Mouse (Mus musculus) cortical plate, adult 2 months (tissue): Measurements from ENCODE around the gene Ccnyl1. TPM values are rescaled to one million over a fixed set of nuclear protein-coding genes. Genes with fewer than 3 reads are reported as not detected.
A peak's percentile ranks its signal among the peaks of the same experiment; 100 is the strongest.

Experiments
- H3K27ac ChIP-seq: fragments of 200-500 bp; 2 replicates; pipeline ENCODE4 v1.5.1; 2012; ENCODE audit warnings: low read length, control low read depth, inconsistent platforms; ENCODE audit not compliant: insufficient read depth
- H3K4me1 ChIP-seq: fragments of 200-500 bp; 2 replicates; pipeline ENCODE4 v1.6.1; 2011; ENCODE audit warnings: low read length; ENCODE audit not compliant: control insufficient read depth, insufficient read depth
- H3K4me3 ChIP-seq: fragments of 200-500 bp; 2 replicates; pipeline ENCODE4 v1.5.1; 2011; ENCODE audit warnings: mild to moderate bottlenecking, low read length, control low read depth; ENCODE audit not compliant: insufficient read depth
- CTCF ChIP-seq: fragments of 200-500 bp; IDR thresholded peaks from 2 replicates; pipeline ENCODE4 v1.5.1; 2011; ENCODE audit warnings: mild to moderate bottlenecking, control low read depth, low read length; ENCODE audit not compliant: insufficient read depth; ENCODE audit errors: extremely low read depth
- POLR2A ChIP-seq: fragments of 200-500 bp; IDR thresholded peaks from 2 replicates; pipeline ENCODE4 v1.6.1; 2011; ENCODE audit warnings: mild to moderate bottlenecking, low read length, control low read depth; ENCODE audit not compliant: insufficient read depth; ENCODE audit errors: extremely low read depth
- polyA plus RNA-seq: library from polyadenylated mRNA; depleted of rRNA; stranded (reverse); fragments of >200 nt; gene quantifications from 2 replicates; pipeline ENCODE4 v1.2.3, GENCODE M21; 2012

The Ccnyl1 gene
- polyA plus RNA-seq, 1 experiment: 28.7 TPM

DNA sequence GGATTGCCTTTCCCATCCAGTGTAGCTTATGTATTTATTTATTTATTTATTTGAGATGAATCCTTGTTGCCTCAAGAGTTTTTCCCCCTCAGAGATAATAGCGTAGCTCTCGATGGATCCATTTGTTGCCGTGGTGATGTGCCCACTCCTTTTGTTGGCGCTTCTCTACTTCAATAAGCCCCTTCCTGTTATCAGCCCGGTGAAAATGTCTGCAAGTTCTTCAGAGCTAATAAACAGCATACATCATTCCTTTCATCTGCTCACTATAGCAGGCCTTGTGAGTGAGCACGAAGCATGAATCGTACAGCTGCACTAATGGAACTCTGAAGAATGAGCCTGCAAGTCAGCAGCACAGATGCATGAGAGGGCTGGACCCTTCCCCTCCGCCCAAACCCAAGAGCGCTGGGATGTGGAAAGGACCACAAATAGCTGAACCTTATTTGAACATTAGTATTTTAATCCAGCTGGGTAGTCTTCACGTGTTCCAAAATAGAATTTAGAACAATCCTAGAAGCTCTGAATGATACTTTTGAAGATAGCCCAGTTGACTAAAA is 30.9 kb downstream of the Ccnyl1 start:
- Histone ChIP-seq H3K4me3 (no peak overlapping the region), H3K4me1 (peaks cover 2% of the 10 kb centered on the region; the same call in 1 of the 2 replicates), H3K27ac (no peak overlapping the region)
- no peak for TF ChIP-seq CTCF
- TF ChIP-seq POLR2A: no peak

DNA sequence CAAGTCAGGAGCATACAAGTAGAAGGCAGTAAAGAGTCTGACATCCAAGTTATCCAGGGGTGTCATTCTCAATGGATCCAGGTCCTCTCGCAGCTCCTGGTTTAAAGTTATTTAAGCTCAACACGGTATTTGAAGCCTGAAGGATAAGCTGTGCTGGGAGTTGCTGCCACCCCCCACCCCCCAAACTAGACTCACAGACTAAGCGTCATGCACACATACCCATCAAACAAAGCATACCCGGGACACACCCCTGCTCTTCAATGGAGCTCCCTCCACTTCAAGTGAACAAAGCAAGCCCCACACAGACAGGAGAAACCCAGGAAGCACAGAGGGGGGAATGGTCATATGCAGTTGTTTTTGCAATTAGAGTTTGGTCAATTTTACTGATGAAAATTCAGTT is 39.8 kb downstream of the Ccnyl1 start:
- Histone ChIP-seq H3K27ac (no peak overlapping the region), H3K4me1 (0 out of 2 replicates have a peak, but pooled peaks cover 2% of the 10 kb centered on the region), H3K4me3 (no peak overlapping the region)
- TF ChIP-seq POLR2A (no peak), CTCF (no peak)

DNA sequence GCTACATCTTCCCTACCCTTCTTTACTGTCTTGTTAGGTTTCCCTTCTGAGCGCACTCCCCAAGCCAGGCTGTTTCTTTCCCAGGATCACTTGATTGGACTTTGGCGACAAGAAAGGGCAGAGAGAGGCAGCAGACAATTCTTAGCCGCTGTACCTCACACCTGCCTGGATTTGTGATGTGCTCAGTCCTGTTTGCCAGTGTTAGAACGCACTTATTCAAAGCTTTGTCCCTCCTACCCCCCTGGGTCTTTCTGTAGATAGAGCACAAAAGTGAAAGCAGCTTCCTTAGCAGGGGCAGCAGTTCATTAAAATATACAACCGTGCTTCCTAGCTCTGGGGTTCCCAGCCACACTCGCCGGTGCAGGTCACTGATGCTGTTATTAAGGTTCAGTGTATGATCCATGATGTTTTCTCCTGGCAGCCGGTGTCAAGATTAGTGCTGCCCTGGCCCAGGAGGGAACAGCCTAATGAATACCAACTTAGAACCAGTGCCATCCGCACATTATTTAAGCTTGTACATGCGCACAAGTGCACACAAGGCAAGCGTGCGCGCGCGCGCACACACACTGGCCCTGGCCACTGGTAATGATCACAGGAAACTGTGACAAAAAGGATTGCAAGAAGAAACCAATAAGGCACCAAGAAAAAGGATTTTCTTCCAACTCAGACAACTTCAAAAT is 41.2 kb downstream of the Ccnyl1 start:
- H3K27ac ChIP-seq: no peak overlapping the region
- TF ChIP-seq POLR2A (no peak), CTCF (no peak)
- 0 out of 2 replicates have a peak, but pooled peaks cover 2% of the 10 kb centered on the region for H3K4me1 ChIP-seq
- H3K4me3 ChIP-seq: no peak overlapping the region

DNA sequence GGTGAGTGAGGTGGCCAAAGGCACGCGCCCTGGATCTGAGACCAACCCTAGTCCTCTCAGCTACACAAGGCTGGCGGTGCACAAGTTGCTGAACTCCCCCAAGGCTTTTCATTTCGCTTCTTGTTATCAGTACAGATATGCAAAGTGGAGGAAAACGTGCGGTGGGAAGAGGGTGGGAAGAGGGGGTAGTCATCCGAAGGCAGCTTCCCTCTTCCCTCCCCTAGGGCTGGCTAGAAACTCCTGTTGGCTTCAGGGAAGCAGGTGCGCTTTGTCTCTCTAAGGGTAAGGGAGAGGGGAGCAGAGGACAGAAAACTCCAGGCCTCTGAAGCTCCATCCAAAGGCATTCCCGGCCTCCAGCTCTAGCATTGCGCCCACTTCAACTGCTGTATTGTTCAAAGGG is 41.9 kb downstream of the Ccnyl1 start:
- Histone ChIP-seq H3K4me3 (no peak overlapping the region), H3K27ac (no peak overlapping the region), H3K4me1 (0 out of 2 replicates have a peak, but pooled peaks cover 2% of the 10 kb centered on the region)
- TF ChIP-seq CTCF (no peak), POLR2A (no peak)

DNA sequence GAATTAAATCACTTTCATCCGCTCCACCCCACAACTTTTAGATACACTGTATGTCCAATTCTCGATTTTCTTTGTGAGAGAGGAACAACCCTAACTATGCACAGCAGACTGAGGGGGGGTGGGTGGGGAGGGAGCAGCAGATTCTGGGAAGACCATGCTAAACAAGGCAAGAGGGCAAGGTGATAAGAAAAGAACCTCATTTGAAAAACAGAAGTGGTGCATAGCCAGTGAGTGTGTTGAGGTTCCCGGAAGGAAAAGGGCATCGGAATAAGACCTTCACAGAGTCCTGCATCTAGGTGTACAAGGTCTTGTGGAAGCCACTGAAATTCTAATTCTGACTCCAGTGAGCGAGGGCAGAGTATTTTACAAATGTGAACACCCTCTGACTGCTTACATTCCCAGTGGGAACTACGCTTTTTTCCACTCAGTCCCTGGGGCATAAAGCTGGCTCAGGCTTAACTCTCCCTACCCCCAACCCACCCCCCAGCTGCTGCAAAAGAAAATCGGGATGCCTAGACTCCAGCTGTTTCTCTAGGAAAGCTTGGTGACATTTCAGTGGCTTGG is 42.5 kb downstream of the Ccnyl1 start:
- Histone ChIP-seq H3K4me1 (0 out of 2 replicates have a peak, but pooled peaks cover 2% of the 10 kb centered on the region), H3K27ac (no peak overlapping the region), H3K4me3 (no peak overlapping the region)
- TF ChIP-seq CTCF (no peak), POLR2A (no peak)

DNA sequence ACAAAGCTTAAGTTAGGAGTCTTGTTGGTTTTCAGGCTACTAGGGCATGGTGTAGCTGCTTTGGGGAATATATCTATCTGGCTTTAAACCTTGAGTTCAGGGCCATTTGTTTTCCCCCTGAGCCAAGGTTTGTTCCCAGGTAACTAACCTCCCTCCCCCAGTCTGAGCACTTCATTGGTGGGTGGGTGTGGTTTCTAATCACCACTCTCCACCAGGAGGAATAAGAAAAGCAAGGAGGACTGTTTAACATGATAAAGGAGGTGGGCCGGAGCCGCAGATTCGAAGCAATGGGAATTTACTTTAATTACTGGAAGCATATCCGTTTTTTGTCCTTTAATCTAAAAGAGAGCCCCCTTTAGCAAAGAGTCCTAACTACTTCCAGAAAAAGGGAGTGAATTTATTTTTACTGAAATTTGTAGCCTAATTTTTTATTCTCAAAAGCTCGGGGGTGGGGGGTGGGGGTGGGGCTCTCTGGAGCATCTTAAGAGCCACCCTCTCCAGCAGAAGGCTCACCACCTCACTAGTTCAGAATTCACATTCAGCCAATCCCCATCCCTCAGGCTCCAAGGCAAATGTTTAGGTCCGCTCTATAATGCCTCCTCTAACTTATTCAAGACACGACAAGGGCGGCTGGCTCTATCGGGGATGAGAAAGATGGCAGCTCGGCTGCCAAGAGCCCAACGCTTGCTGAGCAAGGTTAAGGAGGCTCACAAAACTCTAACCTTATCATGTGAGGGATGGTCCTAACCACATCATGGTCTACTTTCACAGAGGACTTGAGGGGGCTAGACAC is 43.4 kb downstream of the Ccnyl1 start:
- Histone ChIP-seq H3K27ac (no peak overlapping the region), H3K4me1 (peaks cover 2% of the 10 kb centered on the region; the same call in 1 of the 2 replicates), H3K4me3 (no peak overlapping the region)
- TF ChIP-seq CTCF (no peak), POLR2A (no peak)

DNA sequence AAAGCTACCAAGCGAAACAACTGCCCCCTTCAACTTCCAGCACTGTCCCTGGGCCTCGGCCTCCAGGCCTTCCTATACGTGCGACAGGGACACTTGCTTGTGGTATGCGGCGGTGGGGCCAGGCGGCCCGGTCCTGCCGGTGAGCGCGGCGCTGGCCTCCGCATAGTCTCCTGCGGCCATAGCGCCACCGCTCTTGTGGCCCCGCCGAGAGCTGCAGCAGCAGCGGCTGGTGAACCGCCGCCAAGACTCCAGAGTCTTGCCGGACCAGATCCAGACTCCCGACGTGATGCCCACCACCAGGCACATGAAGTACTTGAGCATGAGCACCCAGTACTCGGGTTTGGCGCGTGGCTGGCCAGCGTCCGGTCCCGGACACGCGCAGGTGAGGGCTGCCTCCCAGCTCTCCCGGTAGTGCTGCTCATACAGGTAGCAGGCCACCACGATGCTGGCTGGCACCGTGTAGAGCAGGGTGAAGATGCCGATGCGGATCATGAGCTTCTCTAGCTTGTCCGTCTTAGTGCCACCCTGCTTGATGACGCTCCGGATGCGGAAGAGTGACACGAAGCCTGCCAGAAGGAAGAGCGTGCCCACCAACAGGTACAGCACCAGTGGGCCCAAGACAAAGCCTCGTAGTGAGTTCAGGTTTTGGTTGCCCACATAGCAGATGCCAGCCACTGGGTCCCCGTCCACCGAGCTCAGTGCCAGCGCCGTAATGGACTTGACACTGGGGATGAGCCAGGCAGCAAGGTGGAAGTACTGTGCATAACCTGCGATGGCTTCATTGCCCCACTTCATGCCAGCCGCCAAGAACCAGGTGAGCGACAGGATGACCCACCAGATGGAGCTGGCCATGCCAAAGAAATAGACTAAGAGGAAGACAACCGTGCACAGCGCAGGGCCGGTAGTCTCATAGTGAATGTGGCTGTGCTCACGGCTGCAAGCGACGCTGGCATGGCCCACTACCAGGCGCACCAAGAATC is 44.8 kb downstream of the Ccnyl1 start:
- H3K4me1 ChIP-seq: peaks cover 2% of the 10 kb centered on the region; the same call in 1 of the 2 replicates
- H3K27ac ChIP-seq: no peak overlapping the region
- no peak for TF ChIP-seq POLR2A
- no peak for TF ChIP-seq CTCF
- H3K4me3 ChIP-seq: peak overlapping the region; percentile 19; the same call in 1 of the 2 replicates

DNA sequence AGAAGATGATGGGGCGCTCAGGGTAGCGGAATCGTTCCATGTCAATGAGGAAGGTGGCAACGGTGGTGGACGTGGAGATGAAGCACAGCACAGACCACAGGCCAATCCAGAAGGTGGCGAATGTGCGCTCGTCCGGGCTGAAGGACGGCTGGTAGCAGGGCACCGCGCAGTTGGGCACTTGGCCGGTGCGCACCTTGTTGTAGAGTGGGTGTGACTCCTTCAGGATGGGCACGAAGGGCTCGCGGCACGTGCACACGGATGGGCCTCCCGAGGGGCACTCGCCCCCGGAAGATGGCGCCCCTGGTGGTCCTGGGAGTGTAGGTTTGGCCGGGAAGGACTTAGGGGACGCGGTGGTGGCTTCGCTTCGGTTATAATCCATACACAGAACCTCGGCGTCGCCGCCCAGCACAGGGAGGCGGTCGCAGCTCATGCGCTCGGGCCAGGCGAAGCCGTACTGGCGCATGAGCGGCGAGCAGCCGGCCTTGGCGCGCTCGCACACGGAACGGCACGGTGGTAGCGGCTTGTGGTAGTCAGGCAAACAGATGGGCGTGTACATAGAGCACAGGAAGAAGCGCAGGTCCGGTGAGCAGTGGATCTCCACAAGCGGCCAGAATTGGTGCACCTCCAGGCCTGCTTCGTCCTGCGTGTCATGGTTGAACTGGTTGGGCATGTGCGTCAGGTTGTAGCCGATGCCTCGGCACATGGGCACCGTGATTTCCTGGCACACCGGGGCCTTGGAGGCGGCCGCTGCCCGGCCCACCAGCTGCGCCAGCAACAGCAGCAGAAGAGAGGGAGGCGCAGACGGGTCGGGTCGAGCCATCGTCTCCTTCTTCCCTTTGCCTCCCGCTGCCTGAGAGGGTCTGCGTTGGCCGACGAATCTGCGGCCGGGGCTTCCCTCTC is 45.8 kb downstream of the Ccnyl1 start:
- H3K4me3 ChIP-seq: peak overlapping the region; percentile 19
- TF ChIP-seq POLR2A (no peak), CTCF (no peak)
- peaks cover 2% of the 10 kb centered on the region; the same call in 1 of the 2 replicates for H3K4me1 ChIP-seq
- H3K27ac ChIP-seq: no peak overlapping the region
